Mouse (Mus musculus): Measurements from ENCODE around the gene Mfsd6l. TPM values are rescaled to one million over a fixed set of nuclear protein-coding genes. Genes with fewer than 3 reads are reported as not detected.
A peak's percentile ranks its signal among the peaks of the same experiment; 100 is the strongest.

Mfsd6l gene
- polyA plus RNA-seq, 1 experiment from 2014 or later = not detected

- H3K9ac ChIP-seq = no peak overlapping the region
- H3K27ac ChIP-seq (replicated peaks) = no peak overlapping the region
- no peak overlapping the region for H3K4me3 ChIP-seq (replicated peaks)
- 28% methylated on average over 8 of the region's 8 CpGs for WGBS (ENCODE audit: insufficient replicate concordance)
- H3K4me1 ChIP-seq (replicated peaks) = no peaks in the 10 kb centered on the region
- H3K9me3 ChIP-seq (replicated peaks) = no peaks in the 10 kb centered on the region
- no peak for ATAC-seq (ENCODE audit: insufficient read depth)
- H3K36me3 ChIP-seq (replicated peaks) = no peaks in the 10 kb centered on the region
- H3K27me3 ChIP-seq = peaks cover 9% of the 10 kb centered on the region; the same call in 1 of the 2 replicates
- no peak overlapping the region for H3K4me2 ChIP-seq
Observed at GRCm38 (mm10) chr11:68553981-68554471, 2.0 kb upstream of the Mfsd6l start.

GRCm38 (mm10) chr11:68559546-68559945 is 3.6 kb downstream of the Mfsd6l start:
- Histone ChIP-seq H3K9ac (no peak overlapping the region), H3K4me3 (replicated peaks) (no peak overlapping the region), H3K4me2 (no peak overlapping the region), H3K27ac (replicated peaks) (no peak overlapping the region), H3K4me1 (replicated peaks) (no peaks in the 10 kb centered on the region), H3K9me3 (replicated peaks) (no peaks in the 10 kb centered on the region), H3K27me3 (peaks cover 9% of the 10 kb centered on the region; the same call in 1 of the 2 replicates), H3K36me3 (replicated peaks) (no peaks in the 10 kb centered on the region)
- 5% methylated on average over 1 of the region's 1 CpGs for WGBS (ENCODE audit: insufficient replicate concordance)
- ATAC-seq (ENCODE audit: insufficient read depth) = no peak

- no peak overlapping the region for H3K4me2 ChIP-seq
- no peak for ATAC-seq (ENCODE audit: insufficient read depth)
- no peaks in the 10 kb centered on the region for H3K27me3 ChIP-seq
- H3K27ac ChIP-seq (replicated peaks) = no peak overlapping the region
- no peaks in the 10 kb centered on the region for H3K9me3 ChIP-seq (replicated peaks)
- H3K4me1 ChIP-seq (replicated peaks) = no peaks in the 10 kb centered on the region
- 56% methylated on average over 11 of the region's 11 CpGs for WGBS (ENCODE audit: insufficient replicate concordance)
- H3K9ac ChIP-seq = no peak overlapping the region
- no peaks in the 10 kb centered on the region for H3K36me3 ChIP-seq (replicated peaks)
- no peak overlapping the region for H3K4me3 ChIP-seq (replicated peaks)
Observed at GRCm38 (mm10) chr11:68561957-68562950, 6.3 kb downstream of the Mfsd6l start.

- H3K4me1 ChIP-seq (replicated peaks) = no peaks in the 10 kb centered on the region
- WGBS (ENCODE audit: insufficient replicate concordance) = 57% methylated on average over 13 of the region's 13 CpGs
- no peaks in the 10 kb centered on the region for H3K9me3 ChIP-seq (replicated peaks)
- H3K36me3 ChIP-seq (replicated peaks) = no peaks in the 10 kb centered on the region
- H3K27ac ChIP-seq (replicated peaks) = no peak overlapping the region
- H3K4me3 ChIP-seq (replicated peaks) = no peak overlapping the region
- no peak overlapping the region for H3K4me2 ChIP-seq
- no peak overlapping the region for H3K9ac ChIP-seq
- ATAC-seq (ENCODE audit: insufficient read depth) = no peak
- no peaks in the 10 kb centered on the region for H3K27me3 ChIP-seq
Observed at GRCm38 (mm10) chr11:68564356-68565031, 8.5 kb downstream of the Mfsd6l start.

DNA sequence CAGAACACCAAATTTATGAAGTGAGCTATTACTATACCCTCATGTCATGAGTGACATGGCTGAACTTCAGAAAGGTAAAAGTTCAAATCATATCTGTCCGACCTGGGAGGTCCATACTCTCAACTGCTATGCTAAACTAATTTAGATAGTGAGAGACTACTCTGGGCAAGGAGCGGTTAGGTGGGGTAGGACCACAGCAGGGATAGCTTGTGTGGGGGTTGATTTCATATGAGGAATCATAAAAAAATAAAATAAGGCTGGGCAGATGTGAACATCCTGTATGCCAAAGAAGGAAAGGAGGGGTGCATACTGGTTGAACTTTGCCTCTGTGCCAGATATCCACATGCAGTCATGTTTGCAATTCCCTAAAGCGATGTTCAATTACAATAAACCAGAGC is 9.0 kb downstream of the Mfsd6l start:
- H3K9ac ChIP-seq = no peak overlapping the region

GRCm38 (mm10) chr11:68566447-68567059 is 10.6 kb downstream of the Mfsd6l start:
- no peak overlapping the region for H3K27ac ChIP-seq (replicated peaks)
- H3K4me3 ChIP-seq (replicated peaks) = no peak overlapping the region
- H3K27me3 ChIP-seq = no peaks in the 10 kb centered on the region
- H3K36me3 ChIP-seq (replicated peaks) = no peaks in the 10 kb centered on the region
- H3K4me2 ChIP-seq = peak overlapping the region; percentile 36
- H3K9me3 ChIP-seq (replicated peaks) = no peaks in the 10 kb centered on the region
- no peaks in the 10 kb centered on the region for H3K4me1 ChIP-seq (replicated peaks)
- 24% methylated on average over 17 of the region's 17 CpGs for WGBS (ENCODE audit: insufficient replicate concordance)
- ATAC-seq (ENCODE audit: insufficient read depth) = no peak
- no peak overlapping the region for H3K9ac ChIP-seq

More for the DNA sequence above, 9.0 kb downstream of the Mfsd6l start:
- 61% methylated on average over 3 of the region's 3 CpGs for WGBS (ENCODE audit: insufficient replicate concordance)
- no peak for ATAC-seq (ENCODE audit: insufficient read depth)
- Histone ChIP-seq H3K4me1 (replicated peaks) (no peaks in the 10 kb centered on the region), H3K4me2 (no peak overlapping the region), H3K4me3 (replicated peaks) (no peak overlapping the region), H3K27me3 (no peaks in the 10 kb centered on the region), H3K36me3 (replicated peaks) (no peaks in the 10 kb centered on the region), H3K27ac (replicated peaks) (no peak overlapping the region), H3K9me3 (replicated peaks) (no peaks in the 10 kb centered on the region)

GRCm38 (mm10) chr11:68570861-68571260 is 14.9 kb downstream of the Mfsd6l start:
- 64% methylated on average over 5 of the region's 5 CpGs for WGBS (ENCODE audit: insufficient replicate concordance)

GRCm38 (mm10) chr11:68577076-68577475 is 21.1 kb downstream of the Mfsd6l start:
- WGBS (ENCODE audit: insufficient replicate concordance) = 60% methylated on average over 1 of the region's 1 CpGs
- no peaks in the 10 kb centered on the region for H3K27me3 ChIP-seq

More at GRCm38 (mm10) chr11:68570861-68571260, 14.9 kb downstream of the Mfsd6l start:
- Histone ChIP-seq H3K9me3 (replicated peaks) (no peaks in the 10 kb centered on the region), H3K36me3 (replicated peaks) (no peaks in the 10 kb centered on the region), H3K9ac (no peak overlapping the region), H3K4me3 (replicated peaks) (no peak overlapping the region), H3K27ac (replicated peaks) (no peak overlapping the region), H3K4me1 (replicated peaks) (no peaks in the 10 kb centered on the region), H3K4me2 (no peak overlapping the region), H3K27me3 (no peaks in the 10 kb centered on the region)
- no peak for ATAC-seq (ENCODE audit: insufficient read depth)

GRCm38 (mm10) chr11:68579462-68579881 is 23.5 kb downstream of the Mfsd6l start:
- no peaks in the 10 kb centered on the region for H3K36me3 ChIP-seq (replicated peaks)
- H3K9ac ChIP-seq = no peak overlapping the region
- H3K4me1 ChIP-seq (replicated peaks) = no peaks in the 10 kb centered on the region
- H3K27me3 ChIP-seq = no peaks in the 10 kb centered on the region
- H3K9me3 ChIP-seq (replicated peaks) = no peaks in the 10 kb centered on the region
- H3K4me2 ChIP-seq = no peak overlapping the region
- ATAC-seq (ENCODE audit: insufficient read depth) = no peak
- WGBS (ENCODE audit: insufficient replicate concordance) = 33% methylated on average over 9 of the region's 9 CpGs
- H3K27ac ChIP-seq (replicated peaks) = no peak overlapping the region
- H3K4me3 ChIP-seq (replicated peaks) = no peak overlapping the region

More at GRCm38 (mm10) chr11:68577076-68577475, 21.1 kb downstream of the Mfsd6l start:
- H3K27ac ChIP-seq (replicated peaks) = no peak overlapping the region
- no peaks in the 10 kb centered on the region for H3K4me1 ChIP-seq (replicated peaks)
- no peaks in the 10 kb centered on the region for H3K9me3 ChIP-seq (replicated peaks)
- no peak for ATAC-seq (ENCODE audit: insufficient read depth)
- no peak overlapping the region for H3K9ac ChIP-seq
- no peak overlapping the region for H3K4me2 ChIP-seq
- no peak overlapping the region for H3K4me3 ChIP-seq (replicated peaks)
- H3K36me3 ChIP-seq (replicated peaks) = no peaks in the 10 kb centered on the region

DNA sequence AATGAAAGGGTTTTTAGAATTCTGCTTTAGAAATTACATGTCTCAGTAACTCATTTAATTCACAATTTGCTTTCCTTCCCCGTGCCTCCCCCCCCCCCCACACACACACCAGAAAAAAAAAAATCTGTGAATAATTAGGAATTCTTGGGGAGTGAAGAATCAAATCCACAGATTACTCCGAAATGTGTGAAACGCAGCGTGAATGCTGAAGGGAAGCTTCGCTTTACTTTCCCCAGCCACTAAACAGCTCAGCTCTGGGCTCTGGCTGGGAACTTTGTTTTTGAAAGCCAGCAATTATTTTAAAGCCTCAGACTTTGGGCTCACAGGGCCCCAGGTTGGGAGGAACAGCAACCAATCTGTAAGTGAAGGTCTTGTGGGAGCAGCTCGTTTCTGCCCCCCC is 24.6 kb downstream of the Mfsd6l start:
- Histone ChIP-seq H3K27ac (replicated peaks) (no peak overlapping the region), H3K4me1 (replicated peaks) (no peaks in the 10 kb centered on the region), H3K9ac (no peak overlapping the region), H3K27me3 (no peaks in the 10 kb centered on the region), H3K36me3 (replicated peaks) (no peaks in the 10 kb centered on the region), H3K4me3 (replicated peaks) (no peak overlapping the region), H3K9me3 (replicated peaks) (no peaks in the 10 kb centered on the region), H3K4me2 (no peak overlapping the region)
- ATAC-seq (ENCODE audit: insufficient read depth) = no peak
- WGBS (ENCODE audit: insufficient replicate concordance) = 57% methylated on average over 6 of the region's 6 CpGs

GRCm38 (mm10) chr11:68583225-68583624 is 27.2 kb downstream of the Mfsd6l start:
- Histone ChIP-seq H3K9ac (no peak overlapping the region), H3K27me3 (no peaks in the 10 kb centered on the region), H3K36me3 (replicated peaks) (no peaks in the 10 kb centered on the region), H3K4me3 (replicated peaks) (no peak overlapping the region), H3K4me1 (replicated peaks) (no peaks in the 10 kb centered on the region), H3K27ac (replicated peaks) (no peak overlapping the region), H3K9me3 (replicated peaks) (no peaks in the 10 kb centered on the region), H3K4me2 (no peak overlapping the region)
- ATAC-seq (ENCODE audit: insufficient read depth) = no peak
- 73% methylated on average over 13 of the region's 13 CpGs for WGBS (ENCODE audit: insufficient replicate concordance)

Measured in liver, embryonic 15.5 days (tissue).